Mouse (Mus musculus): Measurements from ENCODE around the gene Dlg1. TPM values are rescaled to one million over a fixed set of nuclear protein-coding genes. Genes with fewer than 3 reads are reported as not detected.

Gene Dlg1
- polyA plus RNA-seq, 1 experiment from 2014 or later = 31.3 TPM

GRCm38 (mm10) chr16:31658539-31659334 is 4.5 kb upstream of the Dlg1 start:
- WGBS = 54% methylated on average over 6 of the region's 6 CpGs
- Histone ChIP-seq H3K4me2 (no peak overlapping the region), H3K9ac (no peak overlapping the region), H3K4me3 (replicated peaks) (no peak overlapping the region), H3K9me3 (replicated peaks) (no peaks in the 10 kb centered on the region), H3K27me3 (no peaks in the 10 kb centered on the region), H3K27ac (no peak overlapping the region), H3K4me1 (peaks cover 12% of the 10 kb centered on the region), H3K36me3 (no peaks in the 10 kb centered on the region)
- no peak for ATAC-seq (replicated peaks; ENCODE audit: low FRiP score)

- Histone ChIP-seq H3K4me3 (replicated peaks) (no peak overlapping the region), H3K9me3 (replicated peaks) (no peaks in the 10 kb centered on the region), H3K4me1 (peaks cover 12% of the 10 kb centered on the region), H3K4me2 (no peak overlapping the region), H3K9ac (no peak overlapping the region), H3K27ac (no peak overlapping the region), H3K27me3 (no peaks in the 10 kb centered on the region), H3K36me3 (no peaks in the 10 kb centered on the region)
- no peak for ATAC-seq (replicated peaks; ENCODE audit: low FRiP score)
- WGBS = 79% methylated on average over 5 of the region's 5 CpGs
These were observed 3.8 kb upstream of the Dlg1 start for GRCm38 (mm10) chr16:31659453-31659852.

- H3K4me3 ChIP-seq (replicated peaks) = peak overlapping the region; percentile 82
- 8% methylated on average over 22 of the region's 22 CpGs for WGBS
- no peak for ATAC-seq (replicated peaks; ENCODE audit: low FRiP score)
These were observed 476 bp upstream of the Dlg1 start for GRCm38 (mm10) chr16:31662556-31663378.

DNA sequence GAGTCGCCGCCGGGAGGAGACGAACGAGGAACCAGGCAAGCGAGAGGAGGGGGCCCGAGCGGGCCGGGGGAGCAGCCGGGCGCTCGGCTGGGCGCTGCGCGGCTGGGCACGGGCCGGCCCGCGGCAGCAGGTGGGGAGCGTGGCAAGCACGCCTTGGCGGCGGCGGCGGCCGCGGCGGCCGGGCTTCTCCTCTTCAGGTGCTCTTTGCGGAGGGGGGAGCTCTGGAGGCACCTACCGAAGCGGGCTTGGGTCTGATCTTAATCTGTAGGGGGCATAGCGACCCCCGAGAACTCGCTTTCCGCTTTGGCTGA is 999 bp downstream of the Dlg1 start:
- peaks cover 22% of the 10 kb centered on the region for H3K36me3 ChIP-seq
- WGBS = under 1% methylated on average over 22 of the region's 36 CpGs
- no peaks in the 10 kb centered on the region for H3K27me3 ChIP-seq
- peak overlapping the region; percentile 91 for H3K9ac ChIP-seq
- H3K4me1 ChIP-seq = peaks cover 31% of the 10 kb centered on the region
- ATAC-seq (replicated peaks; ENCODE audit: low FRiP score) = peak; percentile 73
- H3K4me2 ChIP-seq = peak overlapping the region; percentile 84
- peak overlapping the region; percentile 98 for H3K27ac ChIP-seq
- H3K9me3 ChIP-seq (replicated peaks) = no peaks in the 10 kb centered on the region
- peak overlapping the region; percentile 82 for H3K4me3 ChIP-seq (replicated peaks)

More at GRCm38 (mm10) chr16:31662556-31663378, 476 bp upstream of the Dlg1 start:
- Histone ChIP-seq H3K9ac (peak overlapping the region; percentile 91), H3K4me1 (peaks cover 31% of the 10 kb centered on the region), H3K36me3 (peaks cover 19% of the 10 kb centered on the region), H3K27ac (peak overlapping the region; percentile 98), H3K27me3 (no peaks in the 10 kb centered on the region), H3K9me3 (replicated peaks) (no peaks in the 10 kb centered on the region), H3K4me2 (peak overlapping the region; percentile 84)

- 88% methylated on average over 1 of the region's 1 CpGs for WGBS
- 0 out of 2 replicates have a peak, but pooled peaks cover 2% of the 10 kb centered on the region for H3K4me1 ChIP-seq
These were observed 9.0 kb downstream of the Dlg1 start for GRCm38 (mm10) chr16:31672202-31672601.

DNA sequence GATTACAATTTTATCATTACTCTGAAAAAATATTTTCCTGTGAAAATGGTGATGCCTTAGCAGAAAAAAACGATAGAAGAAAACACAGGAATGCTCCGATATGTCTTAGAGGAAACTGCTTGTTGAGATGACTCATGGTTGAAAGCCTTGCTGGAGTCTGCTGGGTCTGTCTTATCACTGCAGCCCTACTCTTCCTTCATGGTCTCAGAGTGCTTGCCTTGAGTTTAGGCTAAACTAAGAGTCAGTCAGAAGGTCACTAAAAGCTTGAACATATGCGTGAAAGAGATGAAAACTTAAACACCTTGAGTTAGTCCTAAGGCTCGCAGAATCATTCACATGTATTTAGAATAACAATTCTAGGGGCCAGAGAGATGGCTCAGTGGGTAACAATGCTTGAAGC is 14.2 kb downstream of the Dlg1 start:
- Histone ChIP-seq H3K36me3 (peaks cover 16% of the 10 kb centered on the region), H3K27me3 (no peaks in the 10 kb centered on the region), H3K4me2 (no peak overlapping the region), H3K27ac (no peak overlapping the region), H3K4me1 (no peaks in the 10 kb centered on the region), H3K9ac (no peak overlapping the region), H3K9me3 (replicated peaks) (no peaks in the 10 kb centered on the region), H3K4me3 (replicated peaks) (no peak overlapping the region)
- no peak for ATAC-seq (replicated peaks; ENCODE audit: low FRiP score)
- 90% methylated on average over 4 of the region's 4 CpGs for WGBS

More at GRCm38 (mm10) chr16:31672202-31672601, 9.0 kb downstream of the Dlg1 start:
- Histone ChIP-seq H3K27me3 (no peaks in the 10 kb centered on the region), H3K36me3 (peaks cover 35% of the 10 kb centered on the region), H3K4me3 (replicated peaks) (no peak overlapping the region), H3K9me3 (replicated peaks) (no peaks in the 10 kb centered on the region), H3K9ac (no peak overlapping the region), H3K4me2 (no peak overlapping the region), H3K27ac (no peak overlapping the region)
- ATAC-seq (replicated peaks; ENCODE audit: low FRiP score) = no peak

- H3K9me3 ChIP-seq (replicated peaks) = no peaks in the 10 kb centered on the region
- no peaks in the 10 kb centered on the region for H3K27me3 ChIP-seq
- H3K4me1 ChIP-seq = no peaks in the 10 kb centered on the region
- ATAC-seq (replicated peaks; ENCODE audit: low FRiP score) = no peak
- no peak overlapping the region for H3K9ac ChIP-seq
- H3K27ac ChIP-seq = no peak overlapping the region
- H3K36me3 ChIP-seq = peaks cover 30% of the 10 kb centered on the region
- 96% methylated on average over 6 of the region's 6 CpGs for WGBS
- no peak overlapping the region for H3K4me2 ChIP-seq
- H3K4me3 ChIP-seq (replicated peaks) = no peak overlapping the region
These were observed 19.0 kb downstream of the Dlg1 start for GRCm38 (mm10) chr16:31682291-31682690.

- no peaks in the 10 kb centered on the region for H3K4me1 ChIP-seq
- H3K27ac ChIP-seq = no peak overlapping the region
- no peaks in the 10 kb centered on the region for H3K27me3 ChIP-seq
- no peak for ATAC-seq (replicated peaks; ENCODE audit: low FRiP score)
- no peaks in the 10 kb centered on the region for H3K9me3 ChIP-seq (replicated peaks)
- H3K4me2 ChIP-seq = no peak overlapping the region
- no peak overlapping the region for H3K4me3 ChIP-seq (replicated peaks)
- 88% methylated on average over 9 of the region's 9 CpGs for WGBS
- peaks cover 22% of the 10 kb centered on the region for H3K36me3 ChIP-seq
- no peak overlapping the region for H3K9ac ChIP-seq
These were observed 20.6 kb downstream of the Dlg1 start for GRCm38 (mm10) chr16:31683670-31684430.

GRCm38 (mm10) chr16:31684771-31685170 is 21.5 kb downstream of the Dlg1 start:
- no peaks in the 10 kb centered on the region for H3K27me3 ChIP-seq
- no peaks in the 10 kb centered on the region for H3K9me3 ChIP-seq (replicated peaks)
- H3K4me1 ChIP-seq = no peaks in the 10 kb centered on the region
- ATAC-seq (replicated peaks; ENCODE audit: low FRiP score) = no peak
- peaks cover 22% of the 10 kb centered on the region for H3K36me3 ChIP-seq
- 94% methylated on average over 4 of the region's 4 CpGs for WGBS
- H3K4me3 ChIP-seq (replicated peaks) = no peak overlapping the region
- no peak overlapping the region for H3K9ac ChIP-seq
- no peak overlapping the region for H3K4me2 ChIP-seq
- no peak overlapping the region for H3K27ac ChIP-seq

- H3K4me3 ChIP-seq (replicated peaks) = no peak overlapping the region
- no peaks in the 10 kb centered on the region for H3K4me1 ChIP-seq
- no peak overlapping the region for H3K4me2 ChIP-seq
- H3K9ac ChIP-seq = no peak overlapping the region
- no peak overlapping the region for H3K27ac ChIP-seq
- H3K36me3 ChIP-seq = peaks cover 22% of the 10 kb centered on the region
- H3K9me3 ChIP-seq (replicated peaks) = no peaks in the 10 kb centered on the region
- ATAC-seq (replicated peaks; ENCODE audit: low FRiP score) = no peak
- no peaks in the 10 kb centered on the region for H3K27me3 ChIP-seq
These were observed 24.5 kb downstream of the Dlg1 start for GRCm38 (mm10) chr16:31687766-31688165.

- Histone ChIP-seq H3K4me2 (no peak overlapping the region), H3K4me3 (replicated peaks) (no peak overlapping the region), H3K36me3 (no peaks in the 10 kb centered on the region), H3K27me3 (no peaks in the 10 kb centered on the region), H3K4me1 (peaks cover 5% of the 10 kb centered on the region; the same call in 1 of the 2 replicates), H3K9me3 (replicated peaks) (no peaks in the 10 kb centered on the region), H3K9ac (no peak overlapping the region), H3K27ac (0 out of 2 replicates have a peak overlapping the region, but pooled peaks have one; percentile 2)
- WGBS = 64% methylated on average over 11 of the region's 11 CpGs
- ATAC-seq (replicated peaks; ENCODE audit: low FRiP score) = no peak
These were observed 32.2 kb downstream of the Dlg1 start for GRCm38 (mm10) chr16:31695286-31696020.
